Mouse (Mus musculus) stomach, postnatal 0 days (tissue): Measurements from ENCODE around the gene Cep95. TPM values are rescaled to one million over a fixed set of nuclear protein-coding genes. Genes with fewer than 3 reads are reported as not detected.

Experiments
- ATAC-seq: fragments of 200-750 bp; cut with Nextera tagmentation; 2 replicates; pipeline ENCODE4 v1.8.0; 2017; ENCODE audit not compliant: low FRiP score, low TSS enrichment
- DNase-seq: peaks from one replicate; pipeline ENCODE4 v3.0.0-alpha.2; 2016; ENCODE audit warnings: low spot score
- H3K27ac ChIP-seq: fragments of 300-500 bp; sonication (generic); replicated peaks from 2 replicates; pipeline ENCODE4 v1.5.1; 2014; ENCODE audit warnings: mild to moderate bottlenecking, control low read depth
- H3K27me3 ChIP-seq: fragments of 300-500 bp; sonication (generic); 2 replicates; pipeline ENCODE4 v1.6.1; 2014; ENCODE audit warnings: low read length; ENCODE audit not compliant: control insufficient read depth, insufficient read depth
- H3K36me3 ChIP-seq: fragments of 300-500 bp; sonication (generic); 2 replicates; pipeline ENCODE4 v1.6.1; 2014; ENCODE audit warnings: low read length, mixed read lengths; ENCODE audit not compliant: control insufficient read depth, insufficient read depth
- H3K4me1 ChIP-seq: fragments of 300-500 bp; sonication (generic); replicated peaks from 2 replicates; pipeline ENCODE4 v1.6.1; 2014; ENCODE audit warnings: antibody characterized with exemption; ENCODE audit not compliant: control insufficient read depth, insufficient read depth
- H3K4me2 ChIP-seq: fragments of 300-500 bp; sonication (generic); replicated peaks from 2 replicates; pipeline ENCODE4 v1.6.1; 2014; ENCODE audit warnings: low read depth, mild to moderate bottlenecking, control low read depth, moderate library complexity
- H3K4me3 ChIP-seq: fragments of 300-500 bp; sonication (generic); 2 replicates; pipeline ENCODE4 v1.5.1; 2014; ENCODE audit warnings: low read depth, low read length, control low read depth
- H3K9ac ChIP-seq: fragments of 300-500 bp; sonication (generic); 2 replicates; pipeline ENCODE4 v1.6.1; 2014; ENCODE audit warnings: mild to moderate bottlenecking, low read length, control low read depth, mixed read lengths
- H3K9me3 ChIP-seq: fragments of 300-500 bp; sonication (generic); 2 replicates; pipeline ENCODE4 v1.6.1; 2016; ENCODE audit warnings: low read length; ENCODE audit not compliant: control insufficient read depth
- CTCF ChIP-seq: IDR thresholded peaks from 2 replicates; pipeline ENCODE4 v1.5.1; 2016; ENCODE audit warnings: antibody characterized with exemption, low read depth, mild to moderate bottlenecking, moderate library complexity
- EP300 ChIP-seq: optimal IDR thresholded peaks from 2 replicates; pipeline ENCODE3; 2016; ENCODE audit warnings: antibody characterized with exemption
- WGBS: fragments of 180-500 bp; shearing (Covaris S2); extraction: QIAGEN DNeasy Blood & Tissue Kit; methylation state at CpG from one replicate; pipeline ENCODE4 v1.1.7; 2014; 5-methylcytosine and 5-hydroxymethylcytosine counted together
- polyA plus RNA-seq: library from polyadenylated mRNA; unstranded; fragments of >200 nt; fragmentation: Nextera tagmentation; extraction: Ambion mirVana; gene quantifications from 2 replicates; pipeline ENCODE4 v1.2.1, GENCODE M21; 2015

The Cep95 gene
- polyA plus RNA-seq, 1 experiment from 2014 or later = 4.9 TPM

DNA sequence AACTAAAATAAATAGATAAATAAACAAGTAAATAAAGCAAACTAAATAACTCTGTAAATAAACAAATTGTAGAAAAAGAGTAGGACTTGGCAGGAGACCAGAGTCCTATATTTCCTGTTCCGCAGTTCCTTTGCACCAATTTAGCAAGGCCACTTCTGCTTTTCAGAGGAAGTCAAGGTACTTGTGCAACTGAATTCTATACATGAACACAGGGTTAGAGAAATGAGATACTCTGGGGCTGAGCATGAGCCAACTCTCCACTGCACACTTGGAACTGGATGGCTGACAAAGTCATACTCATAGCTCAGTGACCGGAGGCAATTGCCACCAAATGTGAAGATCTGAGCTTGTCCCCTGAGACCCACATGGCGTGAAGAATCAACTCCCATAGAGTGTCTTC lies 30.0 kb upstream of the Cep95 start:
- H3K36me3 ChIP-seq = no peaks in the 10 kb centered on the region
- WGBS = 93% methylated on average over 3 of the region's 3 CpGs
- H3K4me3 ChIP-seq = no peak overlapping the region
- H3K4me2 ChIP-seq = no peak overlapping the region
- no peaks in the 10 kb centered on the region; the same call in 1 of the 2 replicates for H3K4me1 ChIP-seq
- H3K9ac ChIP-seq = no peak overlapping the region
- TF ChIP-seq EP300 (no peak), CTCF (no peak)
- ATAC-seq (no peak), DNase-seq (no peak)
- H3K27ac ChIP-seq = no peak overlapping the region
- no peaks in the 10 kb centered on the region for H3K27me3 ChIP-seq
- no peaks in the 10 kb centered on the region for H3K9me3 ChIP-seq

GRCm38 (mm10) chr11:106760511-106760910 lies 28.5 kb upstream of the Cep95 start:
- ATAC-seq = no peak

DNA sequence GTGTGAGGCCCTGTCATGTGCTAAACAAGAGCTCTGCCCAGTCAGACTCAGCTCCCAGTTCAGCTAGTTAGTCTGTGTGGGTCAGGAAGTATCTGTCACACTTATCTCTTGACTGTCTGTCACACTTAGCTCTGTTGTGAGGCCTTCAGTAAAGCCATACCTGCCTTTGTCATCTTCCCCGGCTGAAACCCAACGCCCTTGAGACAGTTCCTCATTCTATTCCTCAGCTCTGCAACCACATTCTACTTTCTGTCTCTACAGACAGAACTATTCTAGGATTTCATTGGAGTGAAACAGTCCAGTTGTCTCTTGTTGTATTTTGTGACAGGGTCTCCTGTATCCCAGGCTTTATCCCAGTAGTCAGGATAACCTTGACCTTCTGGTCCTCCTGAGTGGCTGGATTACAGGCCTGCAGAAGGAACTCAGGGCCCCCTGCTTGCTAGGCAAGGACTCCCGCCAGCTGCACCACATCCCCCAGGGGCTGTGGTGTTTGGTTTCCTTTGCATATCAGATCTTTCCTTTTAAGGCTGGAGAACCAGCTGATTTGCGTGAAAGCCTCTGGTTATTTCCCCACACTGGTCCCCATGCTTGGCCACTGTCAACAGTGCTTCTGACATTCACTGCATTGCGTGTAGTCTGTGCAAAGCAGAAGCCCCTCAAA lies 26.8 kb upstream of the Cep95 start:
- WGBS = 15% methylated on average over 5 of the region's 5 CpGs
- peak; percentile 34 for DNase-seq
- Histone ChIP-seq H3K27ac (peak overlapping the region; percentile 88), H3K9ac (no peak overlapping the region), H3K36me3 (0 out of 2 replicates have a peak, but pooled peaks cover 2% of the 10 kb centered on the region), H3K4me3 (no peak overlapping the region), H3K9me3 (no peaks in the 10 kb centered on the region), H3K4me2 (no peak overlapping the region), H3K4me1 (no peaks in the 10 kb centered on the region; the same call in 1 of the 2 replicates), H3K27me3 (no peaks in the 10 kb centered on the region)
- ATAC-seq = peak; percentile 74
- TF ChIP-seq CTCF = peak; percentile 3; the same call in 1 of the 2 replicates
- no peak for TF ChIP-seq EP300

More at GRCm38 (mm10) chr11:106760511-106760910, 28.5 kb upstream of the Cep95 start:
- Histone ChIP-seq H3K4me3 (no peak overlapping the region), H3K9ac (no peak overlapping the region), H3K27ac (no peak overlapping the region), H3K27me3 (no peaks in the 10 kb centered on the region), H3K36me3 (no peaks in the 10 kb centered on the region), H3K9me3 (no peaks in the 10 kb centered on the region), H3K4me1 (no peaks in the 10 kb centered on the region; the same call in 1 of the 2 replicates), H3K4me2 (no peak overlapping the region)
- WGBS = 86% methylated on average over 5 of the region's 5 CpGs
- TF ChIP-seq CTCF (no peak), EP300 (no peak)
- no peak for DNase-seq

DNA sequence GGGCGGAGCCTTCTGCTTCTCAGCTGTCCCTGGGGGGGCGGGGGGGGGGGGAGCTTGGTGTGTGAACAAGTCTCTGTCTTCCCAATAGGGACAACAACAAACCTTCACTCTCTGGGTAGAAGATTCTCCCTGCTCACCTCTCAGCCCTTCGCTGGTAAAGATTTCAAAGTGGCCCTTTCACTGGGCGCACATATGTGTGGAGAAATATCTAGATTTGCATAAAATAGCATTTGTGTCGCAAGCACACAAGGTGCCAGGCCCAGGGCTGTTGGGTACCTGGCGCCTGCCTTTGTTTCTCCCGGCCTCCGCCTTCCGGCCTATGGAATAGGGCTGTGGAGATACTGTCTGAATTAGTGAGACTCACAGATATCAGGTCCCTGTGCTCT lies 26.3 kb upstream of the Cep95 start:
- TF ChIP-seq EP300 = no peak
- TF ChIP-seq CTCF = no peak
- H3K36me3 ChIP-seq = peaks cover 4% of the 10 kb centered on the region; the same call in 1 of the 2 replicates
- H3K9me3 ChIP-seq = no peaks in the 10 kb centered on the region
- no peak overlapping the region for H3K4me2 ChIP-seq
- H3K27ac ChIP-seq = peak overlapping the region; percentile 88
- DNase-seq = no peak
- H3K4me1 ChIP-seq = no peaks in the 10 kb centered on the region; the same call in 1 of the 2 replicates
- no peak overlapping the region for H3K4me3 ChIP-seq
- no peaks in the 10 kb centered on the region for H3K27me3 ChIP-seq
- peak; percentile 9; the same call in 1 of the 2 replicates for ATAC-seq
- WGBS = 75% methylated on average over 8 of the region's 9 CpGs
- no peak overlapping the region for H3K9ac ChIP-seq

DNA sequence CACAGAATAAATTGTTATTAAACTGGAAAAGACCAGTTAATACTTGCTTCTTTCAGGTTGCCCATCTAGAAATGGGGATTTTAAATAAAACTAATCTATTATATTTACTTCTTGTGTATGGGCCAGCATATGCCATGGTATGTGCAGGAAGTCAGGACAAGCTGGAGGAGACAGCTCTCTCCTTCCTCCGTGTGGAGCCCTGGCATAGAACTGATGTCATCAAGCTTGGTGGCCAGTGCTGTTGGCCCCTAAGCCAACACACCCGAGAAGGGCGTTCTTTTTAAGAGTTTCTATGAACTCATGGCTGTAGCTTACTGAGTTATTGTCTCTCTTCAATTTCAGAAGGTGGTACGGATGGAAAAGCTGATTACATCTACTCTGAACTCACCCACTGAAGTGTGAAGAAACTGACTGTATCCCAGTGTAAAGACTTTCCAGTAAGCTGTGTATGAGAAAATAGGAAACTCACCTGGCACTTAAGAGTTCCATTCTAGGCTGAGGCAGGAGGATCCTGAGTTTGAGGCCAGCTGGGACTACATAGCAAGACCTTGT lies 22.4 kb upstream of the Cep95 start:
- DNase-seq = no peak
- H3K4me1 ChIP-seq = no peaks in the 10 kb centered on the region; the same call in 1 of the 2 replicates
- 84% methylated on average over 4 of the region's 4 CpGs for WGBS
- TF ChIP-seq CTCF (no peak), EP300 (no peak)
- H3K4me3 ChIP-seq = no peak overlapping the region
- H3K36me3 ChIP-seq = peaks cover 14% of the 10 kb centered on the region
- no peak overlapping the region for H3K9ac ChIP-seq
- H3K27ac ChIP-seq = no peak overlapping the region
- H3K27me3 ChIP-seq = no peaks in the 10 kb centered on the region
- no peaks in the 10 kb centered on the region for H3K9me3 ChIP-seq
- no peak for ATAC-seq
- H3K4me2 ChIP-seq = no peak overlapping the region

- TF ChIP-seq EP300 (no peak), CTCF (peak; percentile 49)
- Histone ChIP-seq H3K4me2 (no peak overlapping the region), H3K27ac (no peak overlapping the region), H3K4me3 (no peak overlapping the region), H3K9ac (no peak overlapping the region), H3K9me3 (no peaks in the 10 kb centered on the region), H3K4me1 (no peaks in the 10 kb centered on the region; the same call in 1 of the 2 replicates), H3K27me3 (no peaks in the 10 kb centered on the region), H3K36me3 (peaks cover 17% of the 10 kb centered on the region)
- DNase-seq = no peak
- 94% methylated on average over 4 of the region's 4 CpGs for WGBS
- no peak for ATAC-seq
Observed at GRCm38 (mm10) chr11:106767516-106767915, 21.5 kb upstream of the Cep95 start.
